9 mouse cellular contexts compared by ENCODE assay signal in genomic region chr8:105470681-105471313, GRCm38 (mm10). TPM values are rescaled to one million over a fixed set of nuclear protein-coding genes. Genes with fewer than 3 reads are reported as not detected.
DNase-seq lines count a peak whose midpoint lies in the region; ATAC-seq and TF ChIP-seq lines count a peak whose summit lies in the region.
"Had no signal": no experiment of that assay in that cellular context is flagged by ENCODE, and none has a peak within 500 bp of the region (broad histone marks: within the 10 kb centered on the region; RNA-seq: fewer than 3 reads in every experiment).

No protein-coding gene starts in this region.

- peak overlapping the region; percentile 66 for H3K4me2 ChIP-seq in heart, embryonic 16.5 days (ENCODE audit: low read depth, low read length)

- peak overlapping the region; percentile 17; the same call in 1 of the 2 replicates for H3K9ac ChIP-seq in ES-Bruce4 (ENCODE audit: low read depth, poor library complexity, severe bottlenecking)
- peak overlapping the region; percentile 63 for H3K9ac ChIP-seq in heart, embryonic 16.5 days (ENCODE audit: low read length)

- H3K27ac ChIP-seq in gastrocnemius, adult 2 months: peak overlapping the region; percentile 82
- no peak overlapping the region for H3K27ac ChIP-seq in ES-Bruce4 (ENCODE audit: insufficient read depth, low read length)
- no peak overlapping the region for H3K27ac ChIP-seq in heart, embryonic 16.5 days (ENCODE audit: low read length)

- no peak for TF ChIP-seq CTCF in gastrocnemius, adult 2 months (IDR thresholded peaks at IDR 0.05)
- TF ChIP-seq CTCF in ES-Bruce4 (IDR thresholded peaks at IDR 0.05; ENCODE audit: low read depth, low read length): no peak

- TF ChIP-seq EP300 in ES-Bruce4 (IDR thresholded peaks at IDR 0.05; ENCODE audit: insufficient read depth, low read depth, low read length): no peak

- H3K36me3 ChIP-seq in ES-Bruce4 (ENCODE audit: control insufficient read depth, insufficient read depth, low read length, poor library complexity, severe bottlenecking): no peaks in the 10 kb centered on the region
- peaks cover under 1% of the 10 kb centered on the region; the same call in 1 of the 2 replicates for H3K36me3 ChIP-seq in heart, embryonic 16.5 days (ENCODE audit: control insufficient read depth, insufficient read depth)

- no peaks in the 10 kb centered on the region for H3K27me3 ChIP-seq in ES-Bruce4 (ENCODE audit: control insufficient read depth, insufficient read depth, low read length, poor library complexity, severe bottlenecking)
- H3K27me3 ChIP-seq in heart, embryonic 16.5 days (ENCODE audit: control insufficient read depth, insufficient read depth, low read length): peaks cover 7% of the 10 kb centered on the region; the same call in 1 of the 2 replicates

- no peak for TF ChIP-seq POLR2A in ES-Bruce4 (IDR thresholded peaks at IDR 0.05; ENCODE audit: insufficient read depth, low read length)

- no peak; the same call in 1 of the 2 replicates for ATAC-seq in heart, embryonic 16.5 days (replicated peaks; ENCODE audit: extremely low read depth, insufficient read depth, low FRiP score)
- 0 out of 2 replicates have a peak, but pooled peaks have one; percentile 1 for ATAC-seq in megakaryocyte, adult 5-6 weeks (ENCODE audit: poor library complexity, severe bottlenecking)

- H3K9me3 ChIP-seq in ES-Bruce4 (replicated peaks; ENCODE audit: control insufficient read depth, insufficient read depth, low read length, poor library complexity, severe bottlenecking): no peaks in the 10 kb centered on the region
- no peaks in the 10 kb centered on the region for H3K9me3 ChIP-seq in heart, embryonic 16.5 days (replicated peaks; ENCODE audit: control insufficient read depth, low read length)

- peak overlapping the region; percentile 74 for H3K4me3 ChIP-seq in gastrocnemius, adult 2 months
- H3K4me3 ChIP-seq in ES-Bruce4 (ENCODE audit: low read depth, low read length): peak overlapping the region; percentile 50
- H3K4me3 ChIP-seq in heart, embryonic 16.5 days (ENCODE audit: low read length): peak overlapping the region; percentile 43

- WGBS in heart, embryonic 16.5 days: 22% methylated on average over 11 of the region's 11 CpGs

- DNase-seq in gastrocnemius, adult 2 months: no peak
- DNase-seq in gastrocnemius, adult 18-20 months (ENCODE audit: low spot score): no peak
- DNase-seq in thymus, postnatal 10 days (ENCODE audit: low spot score in 2 of 2): no peak
- DNase-seq in B cell, adult 2 months: no peak
- DNase-seq in layer of hippocampus, postnatal 14 days (ENCODE audit: low spot score in 2 of 2): no peak

- H3K4me1 ChIP-seq in ES-Bruce4 (ENCODE audit: control insufficient read depth, insufficient read depth, low read length): peaks cover 5% of the 10 kb centered on the region
- peaks cover 34% of the 10 kb centered on the region for H3K4me1 ChIP-seq in heart, embryonic 16.5 days (ENCODE audit: control insufficient read depth, insufficient read depth, low read length)

- intact Hi-C loops in gastrocnemius, adult 2 months (cut with DNase I): loop anchor here (2.0 kb wide), 1 partner anchor 32 kb away; no protein-coding TSS in a partner anchor

RNA-seq across cellular contexts. Expression of gene Tppp3, which starts 0.5 kb away (rescaled TPM):
- 10 to 100 TPM; 52.8 to 53.4 TPM for total RNA-seq in gastrocnemius, adult 2 months (2021)
- 10 to 100 TPM; 47.9 to 56.7 TPM for total RNA-seq in gastrocnemius, adult 18-20 months (2021)
- 14.4 and 19.0 TPM in 2 replicates for polyA plus RNA-seq in ES-Bruce4 (2011; ENCODE audit: insufficient read depth, insufficient read length, low read depth, missing spikeins)
- polyA plus RNA-seq in heart, embryonic 16.5 days (2015; fragmentation: Nextera tagmentation; extraction: Ambion mirVana): 38.7 and 40.0 TPM in 2 replicates
- 2.5 and 2.9 TPM in 2 replicates for total RNA-seq in megakaryocyte, adult 5-6 weeks (2015)
- total RNA-seq in megakaryocyte, adult 5-6 weeks (2017): 6.5 and 13.4 TPM in 2 replicates
- 10 to 100 TPM; 29.0 to 30.2 TPM for total RNA-seq in layer of hippocampus, postnatal 14 days (2021)

RNA-seq across cellular contexts. Expression of gene Zdhhc1, which starts 25.9 kb away (rescaled TPM):
- total RNA-seq in gastrocnemius, adult 2 months (2021): 10 to 100 TPM in 1 of 2 experiments, 1 to 10 TPM in 1; 9.6 to 11.2 TPM
- 10 to 100 TPM; 10.3 to 11.6 TPM for total RNA-seq in gastrocnemius, adult 18-20 months (2021)
- polyA plus RNA-seq in ES-Bruce4 (2011; ENCODE audit: insufficient read depth, insufficient read length, low read depth, missing spikeins): 6.8 and 9.2 TPM in 2 replicates
- polyA plus RNA-seq in heart, embryonic 16.5 days (2015; fragmentation: Nextera tagmentation; extraction: Ambion mirVana): 26.3 and 31.3 TPM in 2 replicates
- total RNA-seq in megakaryocyte, adult 5-6 weeks (2015): 0.52 and 1.2 TPM in 2 replicates
- 0.20 and 0.92 TPM in 2 replicates for total RNA-seq in megakaryocyte, adult 5-6 weeks (2017)
- total RNA-seq in layer of hippocampus, postnatal 14 days (2021): 10 to 100 TPM; 20.8 to 22.4 TPM

RNA-seq across cellular contexts. Expression of gene Hsd11b2, which starts 47.8 kb away (rescaled TPM):
- not detected for total RNA-seq in gastrocnemius, adult 2 months (2021)
- under 1 TPM in 1 of 2 experiments, not detected in 1; 0.11 TPM for total RNA-seq in gastrocnemius, adult 18-20 months (2021)
- polyA plus RNA-seq in ES-Bruce4 (2011; ENCODE audit: insufficient read depth, insufficient read length, low read depth, missing spikeins): 0.54 and 0.61 TPM in 2 replicates
- 0.24 and 0.25 TPM in 2 replicates for polyA plus RNA-seq in heart, embryonic 16.5 days (2015; fragmentation: Nextera tagmentation; extraction: Ambion mirVana)
- not detected in 2 replicates for total RNA-seq in megakaryocyte, adult 5-6 weeks (2015)
- total RNA-seq in megakaryocyte, adult 5-6 weeks (2017): not detected in 2 replicates
- under 1 TPM; 0.18 to 0.21 TPM for total RNA-seq in layer of hippocampus, postnatal 14 days (2021)
- total RNA-seq: left cerebral cortex, postnatal 25 days had no signal

RNA-seq across cellular contexts. Expression of gene Lrrc36, which starts 57.4 kb away (rescaled TPM):
- total RNA-seq in gastrocnemius, adult 2 months (2021): under 1 TPM; 0.64 to 0.73 TPM
- under 1 TPM; 0.41 to 0.64 TPM for total RNA-seq in gastrocnemius, adult 18-20 months (2021)
- 0.35 and 1.3 TPM in 2 replicates for polyA plus RNA-seq in ES-Bruce4 (2011; ENCODE audit: insufficient read depth, insufficient read length, low read depth, missing spikeins)
- 0.37 and 0.54 TPM in 2 replicates for polyA plus RNA-seq in heart, embryonic 16.5 days (2015; fragmentation: Nextera tagmentation; extraction: Ambion mirVana)
- 0.07 TPM in 1 of 2 replicates, not detected in the other for total RNA-seq in megakaryocyte, adult 5-6 weeks (2015)
- not detected in 2 replicates for total RNA-seq in megakaryocyte, adult 5-6 weeks (2017)
- total RNA-seq in layer of hippocampus, postnatal 14 days (2021): under 1 TPM; 0.60 to 0.78 TPM

RNA-seq across cellular contexts. Expression of gene Kctd19, which starts 57.5 kb away (rescaled TPM):
- total RNA-seq in gastrocnemius, adult 2 months (2021): under 1 TPM in 1 of 2 experiments, not detected in 1; 0.23 TPM
- under 1 TPM in 1 of 2 experiments, not detected in 1; 0.21 TPM for total RNA-seq in gastrocnemius, adult 18-20 months (2021)
- polyA plus RNA-seq in ES-Bruce4 (2011; ENCODE audit: insufficient read depth, insufficient read length, low read depth, missing spikeins): 2.4 and 3.7 TPM in 2 replicates
- 0.07 TPM in 1 of 2 replicates, not detected in the other for polyA plus RNA-seq in heart, embryonic 16.5 days (2015; fragmentation: Nextera tagmentation; extraction: Ambion mirVana)
- not detected in 2 replicates for total RNA-seq in megakaryocyte, adult 5-6 weeks (2015)
- not detected in 2 replicates for total RNA-seq in megakaryocyte, adult 5-6 weeks (2017)
- not detected for total RNA-seq in layer of hippocampus, postnatal 14 days (2021)
- total RNA-seq: left cerebral cortex, postnatal 25 days had no signal

Comparison
In these comparisons a context has a peak if more than half of its experiments do, and no peak if none do; other contexts are left out.
1. RNA of gene Zdhhc1, which starts 25.9 kb away (total RNA-seq): 20.8 to 22.4 TPM in layer of hippocampus, postnatal 14 days, 10.3 to 11.6 TPM in gastrocnemius, adult 18-20 months and 9.6 to 11.2 TPM in gastrocnemius, adult 2 months; 0.20 to 1.2 TPM in megakaryocyte, adult 5-6 weeks; every median in the first group is over 4 times any median in the second.
2. Peak in every context shown above with its lines, with median percentiles within 50 percentile points of each other: H3K4me3 ChIP-seq.